Mouse (Mus musculus) lung, embryonic 14.5 days (tissue): Measurements from ENCODE around the gene Hapln4. TPM values are rescaled to one million over a fixed set of nuclear protein-coding genes. Genes with fewer than 3 reads are reported as not detected.

Experiments
- ATAC-seq: fragments of 200-750 bp; cut with Nextera tagmentation; 2 replicates; pipeline ENCODE4 v1.8.0; 2017; ENCODE audit warnings: mild to moderate bottlenecking, moderate TSS enrichment, moderate library complexity; ENCODE audit not compliant: insufficient read depth
- DNase-seq: peaks from one replicate; pipeline ENCODE4 v3.0.0-alpha.2; 2015
- H3K27ac ChIP-seq: fragments of 300-500 bp; sonication (generic); 2 replicates; pipeline ENCODE4 v1.5.1; 2014; ENCODE audit warnings: low read depth, mild to moderate bottlenecking, moderate library complexity
- H3K27me3 ChIP-seq: fragments of 300-500 bp; sonication (generic); 2 replicates; pipeline ENCODE4 v1.6.1; 2014; ENCODE audit warnings: low read length, control low read depth; ENCODE audit not compliant: insufficient read depth
- H3K36me3 ChIP-seq: fragments of 300-500 bp; sonication (generic); 2 replicates; pipeline ENCODE4 v1.6.1; 2014; ENCODE audit warnings: control low read depth; ENCODE audit not compliant: insufficient read depth
- H3K4me1 ChIP-seq: fragments of 300-500 bp; sonication (generic); 2 replicates; pipeline ENCODE4 v1.6.1; 2014; ENCODE audit warnings: antibody characterized with exemption, control low read depth; ENCODE audit not compliant: insufficient read depth
- H3K4me2 ChIP-seq: fragments of 300-500 bp; sonication (generic); 2 replicates; pipeline ENCODE4 v1.6.1; 2014; ENCODE audit warnings: mild to moderate bottlenecking
- H3K4me3 ChIP-seq: fragments of 300-500 bp; sonication (generic); 2 replicates; pipeline ENCODE4 v1.5.1; 2014; ENCODE audit warnings: low read depth, low read length
- H3K9ac ChIP-seq: fragments of 300-500 bp; sonication (generic); 2 replicates; pipeline ENCODE4 v1.6.1; 2014
- H3K9me3 ChIP-seq: fragments of 300-500 bp; sonication (generic); 2 replicates; pipeline ENCODE4 v1.6.1; 2016; ENCODE audit warnings: low read depth, low read length, control low read depth
- CTCF ChIP-seq: IDR thresholded peaks from 2 replicates; pipeline ENCODE4 v1.5.1; 2016; ENCODE audit warnings: antibody characterized with exemption, low read depth
- WGBS: fragments of 180-500 bp; shearing (Covaris S2); extraction: QIAGEN DNeasy Blood & Tissue Kit; methylation state at CpG from one replicate; pipeline ENCODE4 v1.1.7; 2014; 5-methylcytosine and 5-hydroxymethylcytosine counted together
- polyA plus RNA-seq: library from polyadenylated mRNA; unstranded; fragments of >200 nt; fragmentation: Nextera tagmentation; extraction: Ambion mirVana; gene quantifications from 2 replicates; pipeline ENCODE4 v1.2.1, GENCODE M21; 2014

Hapln4 gene
- polyA plus RNA-seq, 1 experiment from 2014 or later: 0.05 TPM

GRCm38 (mm10) chr8:70084191-70085065, 1.2 kb downstream of the Hapln4 start:
- H3K9ac ChIP-seq: no peak overlapping the region

GRCm38 (mm10) chr8:70086151-70086550, 2.9 kb downstream of the Hapln4 start:
- H3K4me1 ChIP-seq: no peaks in the 10 kb centered on the region
- no peak overlapping the region for H3K4me2 ChIP-seq
- DNase-seq (no peak), ATAC-seq (no peak)
- H3K36me3 ChIP-seq: no peaks in the 10 kb centered on the region
- TF ChIP-seq CTCF: no peak
- WGBS: 39% methylated on average over 1 of the region's 1 CpGs
- no peak overlapping the region for H3K4me3 ChIP-seq
- no peak overlapping the region for H3K9ac ChIP-seq
- H3K9me3 ChIP-seq: no peaks in the 10 kb centered on the region
- H3K27me3 ChIP-seq: peaks cover 93% of the 10 kb centered on the region
- no peak overlapping the region for H3K27ac ChIP-seq

More at GRCm38 (mm10) chr8:70084191-70085065, 1.2 kb downstream of the Hapln4 start:
- peak; percentile 14; the same call in 1 of the 2 replicates for TF ChIP-seq CTCF
- Histone ChIP-seq H3K27ac (no peak overlapping the region), H3K4me1 (no peaks in the 10 kb centered on the region), H3K4me3 (peak overlapping the region; percentile 30), H3K4me2 (peak overlapping the region; percentile 57), H3K27me3 (peaks cover 78% of the 10 kb centered on the region), H3K36me3 (no peaks in the 10 kb centered on the region), H3K9me3 (no peaks in the 10 kb centered on the region)
- no peak for ATAC-seq
- peak; percentile 9 for DNase-seq
- WGBS: 2% methylated on average over 71 of the region's 71 CpGs

- no peak for DNase-seq
- Histone ChIP-seq H3K36me3 (no peaks in the 10 kb centered on the region), H3K27ac (no peak overlapping the region), H3K27me3 (peaks cover 90% of the 10 kb centered on the region), H3K4me2 (no peak overlapping the region), H3K4me3 (no peak overlapping the region), H3K4me1 (no peaks in the 10 kb centered on the region), H3K9me3 (no peaks in the 10 kb centered on the region), H3K9ac (no peak overlapping the region)
- WGBS: 3% methylated on average over 7 of the region's 7 CpGs
- TF ChIP-seq CTCF: no peak
- ATAC-seq: no peak
Measured at GRCm38 (mm10) chr8:70087237-70087636, 4.0 kb downstream of the Hapln4 start.

DNA sequence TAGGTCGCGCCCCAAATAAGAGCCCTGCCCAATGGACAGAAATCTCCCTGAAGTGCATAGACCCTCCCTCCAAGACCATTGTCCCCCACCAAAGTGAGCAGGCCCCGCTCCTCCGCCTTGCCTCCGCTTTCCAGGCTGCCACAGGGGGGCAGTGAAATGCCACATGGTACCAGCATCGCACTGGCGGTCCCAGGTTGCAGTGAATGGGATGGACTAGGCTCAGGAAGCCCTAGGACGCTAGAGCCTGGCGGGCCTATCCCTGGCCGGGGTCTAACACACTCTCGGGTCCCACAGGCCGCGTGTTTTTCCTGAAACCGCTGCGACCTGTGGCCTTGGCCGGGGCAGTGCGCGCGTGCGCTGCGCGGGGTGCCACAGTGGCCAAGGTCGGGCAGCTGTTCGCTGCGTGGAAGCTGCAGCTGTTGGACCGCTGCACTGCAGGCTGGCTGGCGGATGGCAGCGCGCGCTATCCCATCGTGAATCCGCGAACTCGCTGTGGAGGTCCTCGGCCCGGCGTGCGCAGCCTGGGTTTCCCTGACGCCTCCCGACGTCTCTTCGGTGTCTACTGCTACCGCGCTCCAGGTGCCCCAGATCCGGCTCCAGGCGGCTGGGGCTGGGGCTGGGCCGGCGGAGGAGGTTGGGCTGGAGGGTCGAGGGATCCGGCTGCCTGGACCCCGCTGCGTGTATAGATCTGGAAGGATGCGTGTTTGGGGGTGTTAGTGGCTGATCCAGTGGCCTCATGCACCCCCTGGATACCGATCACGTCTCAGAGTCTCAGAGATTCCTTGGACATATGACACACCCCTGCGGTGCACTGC, 4.8 kb downstream of the Hapln4 start:
- H3K4me2 ChIP-seq: peak overlapping the region; percentile 54
- peaks cover 83% of the 10 kb centered on the region for H3K27me3 ChIP-seq
- no peaks in the 10 kb centered on the region for H3K36me3 ChIP-seq
- DNase-seq (peak; percentile 69), ATAC-seq (peak; percentile 57)
- no peak overlapping the region; the same call in 1 of the 2 replicates for H3K9ac ChIP-seq
- peak; percentile 76 for TF ChIP-seq CTCF
- H3K27ac ChIP-seq: no peak overlapping the region
- 3% methylated on average over 56 of the region's 56 CpGs for whole genome bisulfite sequencing
- peak overlapping the region; percentile 32 for H3K4me3 ChIP-seq
- no peaks in the 10 kb centered on the region for H3K4me1 ChIP-seq
- H3K9me3 ChIP-seq: no peaks in the 10 kb centered on the region

DNA sequence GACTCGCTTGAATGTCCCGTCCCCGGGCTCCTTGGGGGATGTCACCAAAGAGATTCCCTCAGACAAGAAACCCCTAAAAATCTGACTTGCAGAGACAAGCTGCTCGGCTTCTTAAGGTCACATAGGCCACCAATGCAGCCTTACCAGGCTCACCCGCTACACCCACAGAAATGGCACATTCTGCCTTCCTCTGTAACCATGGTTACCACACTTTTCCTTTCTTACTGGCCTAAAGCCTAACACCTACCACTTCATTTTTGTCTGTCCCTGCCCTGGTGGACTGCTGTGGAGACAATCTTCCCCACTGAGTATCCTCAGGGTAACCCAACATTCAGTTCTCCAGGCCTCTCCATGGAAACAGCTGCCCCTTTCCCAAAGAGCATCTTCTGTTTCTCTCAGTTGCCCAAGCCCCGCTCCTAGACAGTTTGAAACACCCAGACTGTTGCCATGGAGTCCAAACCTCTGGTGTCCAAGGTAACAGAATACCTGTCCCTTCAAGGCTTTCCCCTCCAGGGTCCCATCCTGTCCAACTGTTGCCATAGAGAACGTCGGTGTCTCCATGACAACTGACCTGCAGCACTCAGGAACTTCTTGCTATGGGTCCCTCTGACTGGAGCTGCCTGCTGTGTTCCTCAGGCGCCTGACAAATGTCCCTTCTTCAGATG, 6.2 kb downstream of the Hapln4 start:
- H3K4me3 ChIP-seq: no peak overlapping the region
- TF ChIP-seq CTCF: no peak
- DNase-seq (no peak), ATAC-seq (no peak)
- no peaks in the 10 kb centered on the region for H3K4me1 ChIP-seq
- H3K27ac ChIP-seq: no peak overlapping the region
- no peaks in the 10 kb centered on the region for H3K36me3 ChIP-seq
- peaks cover 69% of the 10 kb centered on the region for H3K27me3 ChIP-seq
- no peak overlapping the region for H3K4me2 ChIP-seq
- no peak overlapping the region for H3K9ac ChIP-seq
- H3K9me3 ChIP-seq: no peaks in the 10 kb centered on the region
- WGBS: 58% methylated on average over 9 of the region's 9 CpGs

DNA sequence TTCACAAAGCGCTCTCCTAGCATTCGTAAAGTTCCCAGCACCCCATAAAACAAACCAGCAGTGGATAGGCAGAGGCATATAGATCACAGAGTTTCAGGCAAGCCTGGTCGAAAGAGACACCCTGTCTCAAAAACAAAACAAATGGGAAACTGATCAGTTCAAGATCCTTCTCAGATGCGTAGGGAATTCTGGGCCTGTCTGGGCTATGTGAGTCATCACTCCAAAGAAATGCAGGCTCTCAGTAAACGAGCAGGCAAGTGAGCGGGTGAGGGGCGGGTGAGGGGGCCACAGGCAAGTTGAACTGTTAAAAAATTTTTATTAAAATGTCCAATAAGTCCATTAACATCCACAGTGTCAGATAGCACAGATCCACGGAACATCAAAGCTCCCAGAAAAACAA, 9.5 kb downstream of the Hapln4 start:
- 51% methylated on average over 8 of the region's 8 CpGs for WGBS
- ATAC-seq: no peak
- no peaks in the 10 kb centered on the region for H3K4me1 ChIP-seq
- no peak overlapping the region for H3K27ac ChIP-seq
- H3K9me3 ChIP-seq: no peaks in the 10 kb centered on the region
- H3K27me3 ChIP-seq: peaks cover 36% of the 10 kb centered on the region
- no peak overlapping the region for H3K4me3 ChIP-seq
- no peaks in the 10 kb centered on the region for H3K36me3 ChIP-seq
- H3K9ac ChIP-seq: no peak overlapping the region
- no peak overlapping the region for H3K4me2 ChIP-seq
- no peak for DNase-seq
- no peak for TF ChIP-seq CTCF
